Mouse (Mus musculus) erythroblast, embryonic 14.5 days (primary cell): ENCODE results near the gene Bicd2.

Source experiments
- GATA1 ChIP-seq: IDR thresholded peaks from 2 replicates; pipeline ENCODE4 v1.6.1; 2012; ENCODE audit warnings: low read length, inconsistent platforms, mixed read lengths
- TAL1 ChIP-seq: IDR thresholded peaks from 3 replicates; pipeline ENCODE4 v1.6.1; 2012; ENCODE audit warnings: low read length, inconsistent platforms, mixed read lengths

GRCm38 (mm10) chr13:49294108-49294507 lies 47.3 kb upstream of the Bicd2 start:
- no peak for TF ChIP-seq TAL1
- no peak for TF ChIP-seq GATA1
